Mouse (Mus musculus): ENCODE results near the gene Tatdn3. TPM values are rescaled to one million over a fixed set of nuclear protein-coding genes. Genes with fewer than 3 reads are reported as not detected.
"Not testable (repeated sequence)": the region's sequence is repeated elsewhere in the genome, so short reads cannot be mapped to it uniquely, and the experiment has no call there.

Tatdn3 gene
- polyA plus RNA-seq, 1 experiment = 10.7 TPM

DNA sequence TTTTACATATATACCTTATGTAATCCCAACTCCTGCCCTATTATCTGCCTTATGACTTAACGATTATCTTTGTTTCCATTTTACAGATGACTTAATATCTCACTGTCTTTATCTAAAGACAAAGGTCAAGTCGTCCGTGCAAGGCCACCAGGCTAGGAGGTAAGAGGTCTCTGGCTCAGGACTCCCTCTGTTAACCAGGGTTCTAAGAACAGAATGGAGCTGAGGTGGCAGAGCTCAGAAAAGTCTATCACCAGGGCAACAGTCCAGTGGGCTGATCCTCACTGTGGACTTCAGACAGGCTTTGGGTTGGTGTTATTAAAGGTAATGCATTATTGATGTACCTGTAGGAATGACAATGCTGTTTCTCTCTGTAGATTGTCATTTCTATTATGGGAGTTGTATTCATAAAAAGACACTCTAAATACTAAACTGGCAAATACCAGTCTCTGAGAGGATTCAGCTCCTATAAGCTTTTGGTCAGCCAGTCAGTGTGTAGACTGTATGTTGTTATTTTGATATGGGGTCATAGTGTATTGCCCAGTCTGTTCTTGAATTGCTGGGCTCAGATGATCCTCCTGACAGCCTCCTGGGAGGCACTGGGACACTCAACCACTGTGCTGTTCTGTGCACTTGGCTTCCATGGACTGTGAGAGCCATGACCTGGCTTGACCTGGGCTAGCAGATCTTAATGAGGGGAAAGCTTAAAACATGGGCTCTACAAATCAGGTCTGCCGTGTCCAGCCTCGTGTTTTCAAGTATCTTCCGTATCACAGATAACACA, 26.0 kb downstream of the Tatdn3 start, which contains the start of gene Spata45:
TSS of gene Spata45 (plus strand) at position 86 of the 781 bp plus-strand sequence.
- no peak within 1 kb of the TSS for H3K4me2 ChIP-seq (ENCODE audit: low read depth)
- no peak within 1 kb of the TSS for H3K4me3 ChIP-seq
- H3K79me2 ChIP-seq (ENCODE audit: control insufficient read depth, insufficient read depth) = no peaks in the 10 kb centered on the region
- TF ChIP-seq CEBPB (IDR thresholded peaks at IDR 0.05; ENCODE audit: insufficient read depth, poor library complexity, severe bottlenecking) (no peak), MAX (IDR thresholded peaks at IDR 0.05; ENCODE audit: low read depth) (no peak), MYOG (IDR thresholded peaks at IDR 0.05; ENCODE audit: control insufficient read depth in 1 of 3, insufficient read depth in 1 of 3, insufficient read length in 2 of 3, low read depth in 2 of 3) (no peak), SRF (IDR thresholded peaks at IDR 0.05; ENCODE audit: control insufficient read depth, insufficient read length, low read depth) (no peak), TCF12 (IDR thresholded peaks at IDR 0.05; ENCODE audit: insufficient read depth, poor library complexity, severe bottlenecking) (no peak), USF1 (IDR thresholded peaks at IDR 0.05; ENCODE audit: low read depth) (no peak)
- H3K36me3 ChIP-seq (ENCODE audit: control insufficient read depth, insufficient read depth) = no peaks in the 10 kb centered on the region
- H3K27me3 ChIP-seq (ENCODE audit: control insufficient read depth, insufficient read depth, insufficient read length) = no peaks in the 10 kb centered on the region
- H3ac ChIP-seq (ENCODE audit: control insufficient read depth, insufficient read length) = no peak within 1 kb of the TSS

DNA sequence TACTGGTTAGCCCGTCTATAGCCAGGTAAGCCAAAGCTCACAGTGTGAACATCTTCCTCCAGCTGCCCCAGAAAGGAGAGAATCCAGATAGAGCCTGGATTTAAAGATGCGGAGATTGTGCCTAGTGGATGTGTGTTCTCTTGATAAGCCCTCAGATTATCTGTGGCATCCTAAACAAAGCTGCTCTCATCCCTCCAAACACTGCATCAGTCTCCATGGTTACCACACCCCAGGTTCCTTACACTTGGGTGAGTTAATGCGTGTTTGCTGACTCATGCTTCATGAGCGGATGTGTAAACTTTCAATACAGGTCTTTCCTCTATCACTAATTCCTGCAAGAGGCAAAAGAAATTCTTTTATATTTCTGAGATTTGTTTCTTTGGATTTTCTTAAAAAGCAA, 27.1 kb downstream of the Tatdn3 start:
- H3K4me2 ChIP-seq (ENCODE audit: low read depth) = no peak overlapping the region
- no peak overlapping the region for H3ac ChIP-seq (ENCODE audit: control insufficient read depth, insufficient read length)
- H3K36me3 ChIP-seq (ENCODE audit: control insufficient read depth, insufficient read depth) = no peaks in the 10 kb centered on the region
- no peaks in the 10 kb centered on the region for H3K79me2 ChIP-seq (ENCODE audit: control insufficient read depth, insufficient read depth)
- H3K27me3 ChIP-seq (ENCODE audit: control insufficient read depth, insufficient read depth, insufficient read length) = no peaks in the 10 kb centered on the region
- no peak for TF ChIP-seq POLR2A (IDR thresholded peaks at IDR 0.05; ENCODE audit: insufficient read length, low read depth)
- no peak for TF ChIP-seq POLR2AphosphoS2 (IDR thresholded peaks at IDR 0.05; ENCODE audit: insufficient read length, low read depth)
- TF ChIP-seq TCF3 (IDR thresholded peaks at IDR 0.05; ENCODE audit: insufficient read length, low read depth) = no peak
- no peak for TF ChIP-seq SRF (IDR thresholded peaks at IDR 0.05; ENCODE audit: control insufficient read depth, insufficient read length, low read depth)
- no peak for TF ChIP-seq USF1 (IDR thresholded peaks at IDR 0.05; ENCODE audit: low read depth)
- TF ChIP-seq CEBPB (IDR thresholded peaks at IDR 0.05; ENCODE audit: insufficient read depth, poor library complexity, severe bottlenecking) = no peak
- no peak for TF ChIP-seq MYOG (IDR thresholded peaks at IDR 0.05; ENCODE audit: control insufficient read depth in 1 of 3, insufficient read depth in 1 of 3, insufficient read length in 2 of 3, low read depth in 2 of 3)
- no peak for TF ChIP-seq MAX (IDR thresholded peaks at IDR 0.05; ENCODE audit: low read depth)
- TF ChIP-seq TCF12 (IDR thresholded peaks at IDR 0.05; ENCODE audit: insufficient read depth, poor library complexity, severe bottlenecking) = no peak
- no peak for TF ChIP-seq E2F4 (IDR thresholded peaks at IDR 0.05; ENCODE audit: insufficient read depth)
- no peak for TF ChIP-seq MYOD1 (IDR thresholded peaks at IDR 0.05; ENCODE audit: control insufficient read depth in 1 of 3, insufficient read length in 2 of 3, low read depth in 2 of 3)
- TF ChIP-seq REST (IDR thresholded peaks at IDR 0.05; ENCODE audit: insufficient read depth, insufficient read length) = no peak
- no peak overlapping the region for H3K4me3 ChIP-seq

DNA sequence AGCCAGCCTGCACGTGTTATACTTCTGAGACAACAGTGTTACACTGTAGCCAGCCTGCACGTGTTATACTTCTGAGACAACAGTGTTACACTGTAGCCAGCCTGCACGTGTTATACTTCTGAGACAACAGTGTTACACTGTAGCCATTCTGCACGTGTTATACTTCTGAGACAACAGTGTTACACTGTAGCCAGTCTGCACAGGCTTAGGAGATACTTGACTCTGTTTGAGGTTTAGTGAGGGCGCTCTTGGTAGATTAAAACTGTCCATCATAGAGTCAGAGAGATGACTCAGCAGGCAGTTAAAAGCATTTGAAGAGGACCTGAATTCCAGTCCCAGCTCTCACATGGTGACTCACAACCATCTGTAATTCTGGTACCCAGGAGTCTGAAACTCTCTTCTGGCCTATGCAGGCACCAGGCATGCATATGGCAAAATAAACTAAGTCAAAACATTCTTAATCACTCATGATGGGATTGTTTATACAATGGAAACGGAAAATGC, 31.8 kb downstream of the Tatdn3 start:
- H3K36me3 ChIP-seq (ENCODE audit: control insufficient read depth, insufficient read depth); H3K4me3 ChIP-seq; H3K27me3 ChIP-seq (ENCODE audit: control insufficient read depth, insufficient read depth, insufficient read length); H3ac ChIP-seq (ENCODE audit: control insufficient read depth, insufficient read length); H3K79me2 ChIP-seq (ENCODE audit: control insufficient read depth, insufficient read depth); H3K4me2 ChIP-seq (ENCODE audit: low read depth): not testable (repeated sequence)

DNA sequence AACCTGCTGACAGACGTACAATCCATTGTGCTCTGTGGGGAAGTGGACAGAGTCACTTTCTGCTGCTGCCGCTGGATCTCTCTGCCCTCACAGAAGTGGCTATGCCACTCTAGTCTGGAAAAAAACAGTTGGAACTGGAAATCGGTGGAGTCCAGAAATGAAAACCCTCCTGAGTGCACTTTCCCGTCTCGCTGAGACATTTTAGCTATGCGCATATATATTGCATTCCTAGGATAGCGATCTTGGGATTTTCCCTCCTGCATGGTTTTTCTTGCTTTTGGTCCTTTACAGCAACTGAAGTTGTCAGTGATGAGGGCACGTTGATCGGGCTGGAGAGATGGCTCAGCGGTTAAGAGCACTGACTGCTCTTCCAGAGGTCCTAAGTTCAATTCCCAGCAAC, 32.5 kb downstream of the Tatdn3 start:
- Histone ChIP-seq H3ac (ENCODE audit: control insufficient read depth, insufficient read length) (no peak overlapping the region), H3K27me3 (ENCODE audit: control insufficient read depth, insufficient read depth, insufficient read length) (no peaks in the 10 kb centered on the region), H3K4me3 (no peak overlapping the region), H3K79me2 (ENCODE audit: control insufficient read depth, insufficient read depth) (peaks cover 3% of the 10 kb centered on the region), H3K36me3 (ENCODE audit: control insufficient read depth, insufficient read depth) (no peaks in the 10 kb centered on the region), H3K4me2 (ENCODE audit: low read depth) (no peak overlapping the region)
- TF ChIP-seq USF1 (IDR thresholded peaks at IDR 0.05; ENCODE audit: low read depth) (no peak), E2F4 (IDR thresholded peaks at IDR 0.05; ENCODE audit: insufficient read depth) (no peak), MYOD1 (IDR thresholded peaks at IDR 0.05; ENCODE audit: control insufficient read depth in 1 of 3, insufficient read length in 2 of 3, low read depth in 2 of 3) (no peak), CEBPB (IDR thresholded peaks at IDR 0.05; ENCODE audit: insufficient read depth, poor library complexity, severe bottlenecking) (no peak), TCF3 (IDR thresholded peaks at IDR 0.05; ENCODE audit: insufficient read length, low read depth) (no peak), POLR2A (IDR thresholded peaks at IDR 0.05; ENCODE audit: insufficient read length, low read depth) (no peak), POLR2AphosphoS2 (IDR thresholded peaks at IDR 0.05; ENCODE audit: insufficient read length, low read depth) (no peak), MAX (IDR thresholded peaks at IDR 0.05; ENCODE audit: low read depth) (no peak), SRF (IDR thresholded peaks at IDR 0.05; ENCODE audit: control insufficient read depth, insufficient read length, low read depth) (no peak), REST (IDR thresholded peaks at IDR 0.05; ENCODE audit: insufficient read depth, insufficient read length) (no peak), TCF12 (IDR thresholded peaks at IDR 0.05; ENCODE audit: insufficient read depth, poor library complexity, severe bottlenecking) (no peak), MYOG (IDR thresholded peaks at IDR 0.05; ENCODE audit: control insufficient read depth in 1 of 3, insufficient read depth in 1 of 3, insufficient read length in 2 of 3, low read depth in 2 of 3) (no peak)
